Mouse (Mus musculus) olfactory bulb, adult 2 months (tissue): ENCODE measurements around the gene Szt2. TPM values are rescaled to one million over a fixed set of nuclear protein-coding genes. Genes with fewer than 3 reads are reported as not detected.

Experiments
- H3K27ac ChIP-seq: fragments of 200-500 bp; 2 replicates; pipeline ENCODE4 v1.5.1; 2012; ENCODE audit warnings: low read depth, low read length; ENCODE audit not compliant: insufficient read depth
- H3K4me1 ChIP-seq: fragments of 200-500 bp; 2 replicates; pipeline ENCODE4 v1.6.1; 2012; ENCODE audit warnings: low read length; ENCODE audit not compliant: control insufficient read depth, insufficient read depth
- H3K4me3 ChIP-seq: fragments of 200-500 bp; 2 replicates; pipeline ENCODE4 v1.5.1; 2012; ENCODE audit warnings: mild to moderate bottlenecking, low read depth, low read length, moderate library complexity; ENCODE audit not compliant: insufficient read depth
- CTCF ChIP-seq: fragments of 200-500 bp; IDR thresholded peaks from 2 replicates; pipeline ENCODE4 v1.5.1; 2012; ENCODE audit warnings: low read depth, mild to moderate bottlenecking, low read length, moderate library complexity; ENCODE audit not compliant: insufficient read depth
- POLR2A ChIP-seq: fragments of 200-500 bp; IDR thresholded peaks from 2 replicates; pipeline ENCODE4 v1.6.1; 2012; ENCODE audit warnings: mild to moderate bottlenecking, low read depth, low read length, moderate library complexity; ENCODE audit not compliant: insufficient read depth
- WGBS: fragments of 180-500 bp; shearing (Covaris S2); methylation state at CpG from one replicate; pipeline ENCODE4 v1.1.7; 2018; 5-methylcytosine and 5-hydroxymethylcytosine counted together
- polyA plus RNA-seq: library from polyadenylated mRNA; stranded (reverse); fragments of >200 nt; gene quantifications from 2 replicates; pipeline ENCODE4 v1.2.4, GENCODE M21; 2012; ENCODE audit warnings: low replicate concordance; ENCODE audit not compliant: missing spikeins, insufficient read depth, insufficient read length

The Szt2 gene
- polyA plus RNA-seq, 1 experiment, result not detected

DNA sequence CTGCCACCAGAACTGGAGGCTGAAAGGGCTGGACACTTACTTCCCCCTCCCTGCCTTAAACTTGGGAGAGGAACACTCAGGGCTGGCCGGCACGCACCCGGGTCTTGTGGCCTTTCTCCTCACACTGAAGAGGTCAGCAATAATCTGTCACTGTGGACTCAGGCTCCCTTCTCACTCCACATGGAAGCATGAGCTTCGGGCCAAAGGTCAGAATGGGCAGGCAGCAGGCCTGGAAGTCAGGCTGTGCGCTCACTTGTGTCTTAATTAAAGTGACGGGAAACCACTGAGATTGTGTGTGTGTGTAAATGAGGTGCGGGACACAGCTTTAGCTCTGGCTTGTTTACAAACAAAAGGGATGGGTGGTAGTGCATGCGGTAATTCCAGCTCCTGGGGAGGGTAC lies 23.3 kb upstream of the Szt2 start:
- no peak overlapping the region for H3K27ac ChIP-seq
- WGBS, result 76% methylated on average over 8 of the region's 8 CpGs
- peaks cover 20% of the 10 kb centered on the region for H3K4me1 ChIP-seq
- H3K4me3 ChIP-seq, result no peak overlapping the region
- TF ChIP-seq CTCF (no peak), POLR2A (no peak)

DNA sequence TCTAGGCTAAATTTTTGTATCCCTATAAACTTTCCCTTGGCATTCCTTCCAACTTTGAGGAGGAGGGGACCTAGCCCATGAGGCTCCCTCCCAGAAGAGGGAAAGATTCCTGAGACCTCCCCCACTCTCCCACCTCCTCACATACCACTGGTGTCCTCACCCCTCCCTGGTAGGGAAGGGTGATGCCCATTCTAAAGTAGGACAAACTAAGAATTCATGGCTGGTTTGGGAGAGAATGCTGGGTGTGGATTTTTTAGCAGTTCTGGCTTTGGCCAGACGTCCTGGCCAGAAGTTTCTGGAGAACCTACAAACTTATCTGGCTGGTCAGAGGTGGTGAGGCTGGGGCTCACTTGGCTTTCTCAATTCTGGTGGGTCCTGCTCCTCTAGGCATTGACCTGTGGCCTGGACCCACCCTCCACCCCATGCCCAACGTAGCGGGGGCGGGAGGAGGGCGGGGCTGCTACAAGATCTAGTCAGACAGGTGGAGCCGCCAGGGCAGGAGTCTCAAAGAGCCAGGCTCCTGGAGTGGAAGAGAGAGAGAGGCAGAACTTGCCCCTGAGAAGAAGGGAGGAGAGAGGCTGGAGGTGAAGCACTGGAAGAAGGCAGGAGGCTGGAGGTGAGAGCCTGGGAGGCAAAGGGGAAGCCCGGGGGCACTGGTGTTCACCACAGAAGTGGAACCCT lies 20.3 kb upstream of the Szt2 start:
- Histone ChIP-seq H3K4me3 (no peak overlapping the region), H3K27ac (no peak overlapping the region), H3K4me1 (peaks cover 13% of the 10 kb centered on the region; the same call in 1 of the 2 replicates)
- WGBS, result 70% methylated on average over 7 of the region's 7 CpGs
- TF ChIP-seq CTCF (no peak), POLR2A (no peak)

DNA sequence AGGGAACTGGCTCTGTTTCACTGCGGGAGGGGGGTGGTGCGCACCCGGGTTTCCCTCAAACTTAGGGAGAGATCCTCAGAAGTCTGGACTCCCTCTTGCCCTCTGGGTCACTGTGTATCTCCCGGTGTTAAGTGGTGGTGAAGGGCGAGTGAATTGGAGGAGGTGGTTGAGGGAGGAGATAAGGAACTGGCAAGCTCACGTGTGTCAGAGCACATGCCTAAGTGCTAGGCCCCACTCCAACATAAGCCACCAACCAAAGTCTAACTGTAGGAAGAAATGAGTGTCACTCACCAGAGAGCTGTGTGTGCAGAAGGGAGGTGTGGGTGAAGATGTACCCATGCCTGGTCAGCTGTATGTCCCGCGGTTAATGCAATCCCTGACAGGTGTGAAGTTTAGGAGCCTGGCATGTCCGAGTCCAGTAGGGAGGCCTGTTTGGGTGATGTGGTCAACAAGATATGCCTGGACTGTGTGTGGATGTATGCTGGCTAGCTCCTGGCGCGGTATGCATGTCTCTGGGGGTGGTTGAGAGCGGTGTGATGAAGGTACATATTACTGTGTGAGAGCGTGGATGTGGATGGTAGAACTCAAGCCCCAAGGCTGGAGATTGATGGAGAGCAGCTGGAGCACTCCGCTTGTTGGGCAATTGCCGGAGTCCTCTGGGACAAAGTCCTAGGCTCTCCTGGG lies 19.6 kb upstream of the Szt2 start:
- peaks cover 13% of the 10 kb centered on the region; the same call in 1 of the 2 replicates for H3K4me1 ChIP-seq
- WGBS, result 52% methylated on average over 15 of the region's 15 CpGs
- H3K4me3 ChIP-seq, result peak overlapping the region; percentile 52
- H3K27ac ChIP-seq, result no peak overlapping the region
- no peak for TF ChIP-seq POLR2A
- no peak for TF ChIP-seq CTCF

DNA sequence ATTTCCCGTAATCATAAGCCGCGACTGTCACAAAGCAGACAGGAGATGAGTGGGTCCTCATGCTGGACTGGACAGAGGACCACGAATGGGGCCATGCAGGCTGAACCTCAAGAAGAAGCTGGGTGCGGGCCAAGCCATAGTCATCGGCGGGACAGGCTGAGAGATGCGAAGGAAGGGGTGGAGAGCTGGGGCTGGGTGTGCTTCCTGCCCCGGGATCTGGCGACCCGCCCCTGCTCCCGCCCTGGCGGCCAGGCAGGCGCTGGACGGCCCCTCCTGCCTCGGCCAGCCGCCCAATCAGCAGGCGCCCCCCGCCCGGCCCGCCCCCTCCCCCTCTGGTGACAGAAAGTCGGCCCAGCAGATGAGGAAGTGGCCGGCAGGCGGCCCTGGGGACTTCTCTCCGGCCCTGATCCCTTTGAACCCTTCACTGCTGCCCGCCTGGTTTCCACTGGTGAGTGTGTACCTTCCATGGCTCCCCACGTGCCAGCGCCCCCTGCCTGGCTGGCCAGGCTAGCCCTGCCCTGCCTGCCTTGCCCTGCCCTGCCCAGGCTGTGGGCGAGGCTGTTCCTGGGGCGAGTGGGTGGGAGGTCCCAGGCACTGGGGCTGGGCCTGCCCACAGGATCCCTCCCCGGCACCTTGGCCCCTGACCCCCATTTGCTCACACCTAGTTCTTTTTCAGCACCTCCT lies 18.8 kb upstream of the Szt2 start, which contains the start of gene Elovl1:
Gene Elovl1, plus strand, starts transcription at position 326 of the 684 bp plus-strand sequence.
- 9% methylated on average over 29 of the region's 31 CpGs for WGBS
- TF ChIP-seq CTCF (peak; percentile 20; the same call in 1 of the 2 replicates), POLR2A (peak; percentile 42; the same call in 1 of the 2 replicates)
- H3K4me3 ChIP-seq, result peak within 1 kb of the TSS; percentile 52
- H3K27ac ChIP-seq, result peak within 1 kb of the TSS; percentile 25; the same call in 1 of the 2 replicates
- H3K4me1 ChIP-seq, result peaks cover 13% of the 10 kb centered on the region; the same call in 1 of the 2 replicates

DNA sequence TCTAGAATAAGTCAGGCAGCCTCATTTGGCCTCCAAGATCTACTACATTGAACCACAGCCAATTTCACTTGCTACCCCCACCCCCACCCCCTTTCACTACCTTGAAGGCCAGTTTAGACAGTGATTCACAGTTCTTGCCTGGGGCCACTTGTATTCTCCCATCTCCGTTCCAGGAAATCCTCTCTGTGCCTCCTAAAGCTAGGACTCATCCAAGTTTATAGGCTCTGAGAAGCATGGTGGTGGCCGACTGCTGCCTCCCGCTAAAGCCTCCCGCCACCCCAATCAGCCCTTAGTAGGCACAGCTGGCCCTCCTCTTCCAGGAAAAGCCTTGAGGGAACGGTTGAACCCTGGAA lies 18.3 kb upstream of the Szt2 start:
- H3K27ac ChIP-seq, result peak overlapping the region; percentile 25; the same call in 1 of the 2 replicates
- WGBS, result 12% methylated on average over 5 of the region's 5 CpGs
- no peak for TF ChIP-seq CTCF
- H3K4me1 ChIP-seq, result peaks cover 13% of the 10 kb centered on the region; the same call in 1 of the 2 replicates
- H3K4me3 ChIP-seq, result peak overlapping the region; percentile 52

DNA sequence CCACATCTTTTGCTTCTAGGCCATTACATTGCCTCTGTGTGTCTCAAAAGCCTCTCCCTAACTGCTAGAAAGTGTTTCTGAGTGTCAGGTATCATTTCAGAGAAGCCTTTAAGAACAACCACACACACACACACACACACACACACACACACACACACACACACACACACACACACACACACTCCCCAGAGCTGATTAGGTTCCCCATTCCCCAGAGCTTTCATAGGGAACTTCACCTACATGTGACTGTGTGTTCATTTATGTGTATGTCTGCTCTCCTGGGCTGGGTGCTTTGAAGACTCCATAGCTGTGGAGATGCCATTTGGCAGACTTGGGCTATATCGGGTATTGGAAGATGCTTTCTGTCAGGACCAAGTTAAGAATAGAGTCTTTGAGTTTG lies 16.3 kb upstream of the Szt2 start:
- H3K27ac ChIP-seq, result no peak overlapping the region
- WGBS, result 78% methylated on average over 1 of the region's 1 CpGs
- H3K4me1 ChIP-seq, result peaks cover 13% of the 10 kb centered on the region; the same call in 1 of the 2 replicates
- TF ChIP-seq CTCF (no peak), POLR2A (no peak)
- no peak overlapping the region for H3K4me3 ChIP-seq

DNA sequence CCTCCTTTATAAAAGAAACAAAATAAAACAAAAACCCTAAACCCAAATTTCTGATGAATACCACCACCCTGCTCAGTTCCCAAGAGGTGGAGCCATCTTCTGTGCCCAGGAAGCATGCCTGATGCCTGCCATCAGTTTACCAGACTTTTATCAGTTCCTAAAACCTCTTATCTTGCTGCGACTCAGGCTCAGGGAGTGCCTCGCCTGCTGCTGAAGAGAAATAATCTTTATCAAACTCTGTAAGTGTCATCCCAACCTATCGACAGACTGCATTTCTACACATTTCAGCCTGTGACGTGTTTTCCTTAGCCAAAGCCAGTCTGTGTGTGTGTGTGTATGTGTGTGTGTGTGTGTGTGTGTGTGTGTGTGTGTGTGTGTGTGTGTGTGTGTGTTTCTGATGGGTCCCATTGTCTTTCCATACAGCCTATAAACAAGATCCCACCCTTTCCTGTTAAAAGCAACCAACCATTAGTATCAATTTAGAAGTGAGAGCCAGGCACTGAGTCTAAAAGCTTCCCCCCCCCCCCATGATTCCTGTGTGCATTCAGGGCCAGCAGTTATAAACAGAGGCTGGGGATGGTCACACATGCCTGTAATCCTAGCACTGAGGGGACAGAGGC lies 15.6 kb upstream of the Szt2 start:
- 78% methylated on average over 4 of the region's 4 CpGs for WGBS
- TF ChIP-seq CTCF, result no peak
- no peak for TF ChIP-seq POLR2A
- no peak overlapping the region for H3K4me3 ChIP-seq
- H3K27ac ChIP-seq, result no peak overlapping the region
- peaks cover 13% of the 10 kb centered on the region; the same call in 1 of the 2 replicates for H3K4me1 ChIP-seq

DNA sequence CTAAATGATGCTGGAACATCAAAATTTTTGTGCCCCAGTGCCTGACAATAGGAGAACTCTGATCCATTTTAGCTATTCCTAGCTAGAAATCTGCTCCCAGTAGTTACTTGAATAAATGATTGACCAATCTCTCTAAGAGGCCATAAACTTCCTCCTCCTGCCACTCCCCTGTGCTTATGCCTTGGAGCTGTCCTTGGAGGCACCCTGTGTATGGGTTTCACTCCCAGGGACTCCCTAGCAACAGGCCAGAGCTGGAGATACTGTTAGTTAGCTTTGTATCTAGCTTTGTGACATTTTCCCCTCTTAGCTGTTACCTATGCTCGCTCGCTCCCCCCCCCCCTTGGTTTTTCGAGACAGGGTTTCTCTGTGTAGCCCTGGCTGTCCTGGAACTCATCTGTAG lies 12.3 kb upstream of the Szt2 start:
- no peak overlapping the region for H3K4me3 ChIP-seq
- no peak for TF ChIP-seq CTCF
- TF ChIP-seq POLR2A, result no peak
- H3K27ac ChIP-seq, result no peak overlapping the region
- WGBS, result 91% methylated on average over 3 of the region's 3 CpGs
- no peaks in the 10 kb centered on the region for H3K4me1 ChIP-seq
